Comparison of ENCODE assay signal across 23 mouse cellular contexts in genomic region chr8:48032046-48032445, GRCm38 (mm10).
"Had no signal": no experiment of that assay in that cellular context is flagged by ENCODE, and none has a peak within 500 bp of the region (broad histone marks: within the 10 kb centered on the region; RNA-seq: fewer than 3 reads in every experiment).

No protein-coding gene starts in this region.

- DNase-seq: liver, postnatal 0 days; lung, adult 2 months; lung, postnatal 14 days; lung, postnatal 36 days; midbrain, embryonic 14.5 days; retina, postnatal 1 day; right cerebral cortex, adult 18-20 months; right cerebral cortex, postnatal 14 days; thymus, adult 2 months; thymus, postnatal 25 days; thymus, postnatal 4 days had no signal

- H3K4me1 ChIP-seq: liver, embryonic 15.5 days; lung, embryonic 15.5 days; megakaryocyte, embryonic 14.5 days; midbrain, embryonic 12.5 days; neural tube, embryonic 13.5 days; neural tube, embryonic 15.5 days; stomach, embryonic 15.5 days had no signal

- H3K27me3 ChIP-seq: liver, embryonic 15.5 days; lung, embryonic 15.5 days; megakaryocyte, embryonic 14.5 days; midbrain, embryonic 12.5 days; neural tube, embryonic 13.5 days; neural tube, embryonic 15.5 days; stomach, embryonic 15.5 days had no signal

- H3K4me3 ChIP-seq: liver, embryonic 15.5 days; lung, embryonic 15.5 days; megakaryocyte, embryonic 14.5 days; midbrain, embryonic 12.5 days; myocyte; neural tube, embryonic 13.5 days; neural tube, embryonic 15.5 days; stomach, embryonic 15.5 days had no signal

- ATAC-seq: liver, postnatal 0 days; lung, postnatal 0 days; midbrain, embryonic 16.5 days had no signal

- H3K27ac ChIP-seq: liver, embryonic 15.5 days; lung, embryonic 15.5 days; macrophage; midbrain, embryonic 12.5 days; neural tube, embryonic 13.5 days; neural tube, embryonic 15.5 days; stomach, embryonic 15.5 days; stomach, postnatal 0 days had no signal

- H3K9me3 ChIP-seq: liver, embryonic 15.5 days; lung, embryonic 15.5 days; megakaryocyte, embryonic 14.5 days; midbrain, embryonic 12.5 days; neural tube, embryonic 13.5 days; neural tube, embryonic 15.5 days; stomach, embryonic 15.5 days had no signal

- H3K36me3 ChIP-seq: liver, embryonic 15.5 days; lung, embryonic 15.5 days; midbrain, embryonic 12.5 days; neural tube, embryonic 13.5 days; neural tube, embryonic 15.5 days; stomach, embryonic 15.5 days had no signal
